Mouse (Mus musculus): Measurements from ENCODE around the gene Manba. TPM values are rescaled to one million over a fixed set of nuclear protein-coding genes. Genes with fewer than 3 reads are reported as not detected.
A peak's percentile ranks its signal among the peaks of the same experiment; 100 is the strongest.

Gene Manba
- total and polyA plus RNA-seq, 3 experiments: 2.9 to 23.7 (median 19.6) TPM

GRCm38 (mm10) chr3:135586060-135586459 is 100.6 kb downstream of the Manba start:
- H3K27me3 ChIP-seq (ENCODE audit: insufficient read depth, low read length): peaks cover 8% of the 10 kb centered on the region
- no peak for DNase-seq (ENCODE audit: low spot score)
- peaks cover 45% of the 10 kb centered on the region for H3K36me3 ChIP-seq (replicated peaks)
- no peak overlapping the region for H3K4me3 ChIP-seq (ENCODE audit: low read depth, low read length)
- TF ChIP-seq GATA2 (IDR thresholded peaks at IDR 0.05; ENCODE audit: borderline replicate concordance, low read depth, low read length) (no peak), TAL1 (conservative IDR thresholded peaks at IDR 0.05; ENCODE audit: low read depth, low read length) (no peak), GATA1 (IDR thresholded peaks at IDR 0.05; ENCODE audit: borderline replicate concordance, low read length) (no peak), CTCF (IDR thresholded peaks at IDR 0.05; ENCODE audit: low read depth, low read length) (no peak), POLR2AphosphoS5 (IDR thresholded peaks at IDR 0.05; ENCODE audit: insufficient replicate concordance, low read depth, low read length) (no peak)
- H3K4me1 ChIP-seq (ENCODE audit: insufficient read depth, low read depth, low read length): peaks cover 50% of the 10 kb centered on the region
- H3K9me3 ChIP-seq (replicated peaks): no peaks in the 10 kb centered on the region
- ATAC-seq (ENCODE audit: extremely low read depth, insufficient number of reproducible peaks, low FRiP score, poor library complexity, severe bottlenecking): no peak

DNA sequence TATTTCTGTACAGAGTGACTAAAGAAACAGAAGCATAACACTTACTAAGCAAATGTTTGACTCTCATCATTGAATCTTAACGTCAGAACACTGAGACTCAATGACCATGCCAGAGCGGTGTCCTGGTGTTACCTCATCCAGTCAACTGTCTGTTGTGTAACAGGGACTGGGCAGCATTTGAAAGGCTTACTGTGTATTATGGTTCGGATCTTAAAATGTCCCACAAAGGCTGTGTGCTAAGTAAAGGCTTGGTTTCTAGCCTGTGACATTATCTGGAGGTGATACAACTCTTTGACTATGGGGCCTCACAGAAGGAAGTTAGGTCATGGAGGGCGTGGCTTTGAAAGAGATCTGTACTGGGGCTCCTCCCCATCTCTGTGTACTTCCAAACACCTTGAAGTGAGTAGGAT is 101.1 kb downstream of the Manba start:
- H3K4me1 ChIP-seq (ENCODE audit: insufficient read depth, low read depth, low read length): peaks cover 52% of the 10 kb centered on the region
- no peak overlapping the region for H3K4me3 ChIP-seq (ENCODE audit: low read depth, low read length)
- H3K9me3 ChIP-seq (replicated peaks): no peaks in the 10 kb centered on the region
- TF ChIP-seq GATA1 (IDR thresholded peaks at IDR 0.05; ENCODE audit: borderline replicate concordance, low read length) (no peak), CTCF (IDR thresholded peaks at IDR 0.05; ENCODE audit: low read depth, low read length) (no peak), TAL1 (conservative IDR thresholded peaks at IDR 0.05; ENCODE audit: low read depth, low read length) (no peak), GATA2 (IDR thresholded peaks at IDR 0.05; ENCODE audit: borderline replicate concordance, low read depth, low read length) (no peak), POLR2AphosphoS5 (IDR thresholded peaks at IDR 0.05; ENCODE audit: insufficient replicate concordance, low read depth, low read length) (no peak)
- no peak for DNase-seq (ENCODE audit: low spot score)
- H3K27me3 ChIP-seq (ENCODE audit: insufficient read depth, low read length): peaks cover 8% of the 10 kb centered on the region
- peaks cover 47% of the 10 kb centered on the region for H3K36me3 ChIP-seq (replicated peaks)
- no peak for ATAC-seq (ENCODE audit: extremely low read depth, insufficient number of reproducible peaks, low FRiP score, poor library complexity, severe bottlenecking)

DNA sequence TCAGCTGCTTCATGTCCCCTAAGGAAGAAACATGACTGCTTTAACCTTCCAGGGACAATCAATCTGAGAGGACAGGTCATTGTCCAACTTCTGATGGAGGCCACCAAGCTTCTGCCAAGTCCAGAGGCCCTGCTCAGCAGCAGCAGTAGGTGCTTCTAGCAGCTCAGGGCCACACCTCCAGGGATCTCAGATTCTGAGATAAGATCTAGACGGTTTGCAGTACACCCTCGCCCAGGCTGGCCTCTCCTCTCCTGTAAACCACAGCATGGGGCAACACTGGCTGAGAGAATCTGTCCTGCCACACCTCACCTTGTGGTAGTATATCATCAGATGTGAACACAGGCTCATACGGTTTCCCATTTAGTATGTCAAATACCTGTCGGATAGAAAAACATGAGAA is 105.1 kb downstream of the Manba start:
- no peak for TF ChIP-seq CTCF (IDR thresholded peaks at IDR 0.05; ENCODE audit: low read depth, low read length)
- TF ChIP-seq GATA2 (IDR thresholded peaks at IDR 0.05; ENCODE audit: borderline replicate concordance, low read depth, low read length): no peak
- no peak for TF ChIP-seq POLR2AphosphoS5 (IDR thresholded peaks at IDR 0.05; ENCODE audit: insufficient replicate concordance, low read depth, low read length)
- TF ChIP-seq TAL1 (conservative IDR thresholded peaks at IDR 0.05; ENCODE audit: low read depth, low read length): no peak
- no peak for TF ChIP-seq GATA1 (IDR thresholded peaks at IDR 0.05; ENCODE audit: borderline replicate concordance, low read length)
- DNase-seq (ENCODE audit: low spot score) (no peak), ATAC-seq (ENCODE audit: extremely low read depth, insufficient number of reproducible peaks, low FRiP score, poor library complexity, severe bottlenecking) (no peak; the same call in 1 of the 2 replicates)
- Histone ChIP-seq H3K4me1 (ENCODE audit: insufficient read depth, low read depth, low read length) (peaks cover 63% of the 10 kb centered on the region), H3K9me3 (replicated peaks) (no peaks in the 10 kb centered on the region), H3K27me3 (ENCODE audit: insufficient read depth, low read length) (peaks cover 8% of the 10 kb centered on the region), H3K4me3 (ENCODE audit: low read depth, low read length) (no peak overlapping the region), H3K36me3 (replicated peaks) (peaks cover 60% of the 10 kb centered on the region)

- no peak overlapping the region for H3K4me3 ChIP-seq (ENCODE audit: low read depth, low read length)
- no peak for ATAC-seq (ENCODE audit: extremely low read depth, insufficient number of reproducible peaks, low FRiP score, poor library complexity, severe bottlenecking)
- H3K36me3 ChIP-seq (replicated peaks): peaks cover 62% of the 10 kb centered on the region
Observed at GRCm38 (mm10) chr3:135591376-135591775, 106.0 kb downstream of the Manba start.

DNA sequence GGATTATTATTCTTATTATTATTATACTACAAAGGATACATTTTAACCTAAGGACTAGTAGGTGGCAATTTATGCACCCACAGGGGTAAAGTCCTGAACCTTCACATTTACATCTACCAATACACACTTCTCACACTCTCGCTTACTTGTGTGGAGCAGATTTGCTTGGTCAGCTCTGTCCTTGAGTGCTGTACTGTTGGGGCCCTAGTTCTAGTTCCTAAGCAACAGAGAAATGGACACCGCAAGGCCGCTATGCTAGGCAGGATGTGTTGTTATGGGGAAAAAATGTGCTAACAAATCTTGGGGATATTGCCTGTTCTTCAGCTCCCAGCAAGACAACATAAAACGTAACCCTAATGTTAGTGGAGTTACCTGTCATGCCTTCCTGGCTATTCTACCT is 106.6 kb downstream of the Manba start:
- Histone ChIP-seq H3K9me3 (replicated peaks) (no peaks in the 10 kb centered on the region), H3K4me1 (ENCODE audit: insufficient read depth, low read depth, low read length) (peaks cover 62% of the 10 kb centered on the region), H3K4me3 (ENCODE audit: low read depth, low read length) (no peak overlapping the region), H3K27me3 (ENCODE audit: insufficient read depth, low read length) (peaks cover 11% of the 10 kb centered on the region), H3K36me3 (replicated peaks) (peaks cover 60% of the 10 kb centered on the region)
- no peak for DNase-seq (ENCODE audit: low spot score)
- ATAC-seq (ENCODE audit: extremely low read depth, insufficient number of reproducible peaks, low FRiP score, poor library complexity, severe bottlenecking): no peak
- TF ChIP-seq GATA2 (IDR thresholded peaks at IDR 0.05; ENCODE audit: borderline replicate concordance, low read depth, low read length): no peak
- no peak for TF ChIP-seq POLR2AphosphoS5 (IDR thresholded peaks at IDR 0.05; ENCODE audit: insufficient replicate concordance, low read depth, low read length)
- TF ChIP-seq CTCF (IDR thresholded peaks at IDR 0.05; ENCODE audit: low read depth, low read length): no peak
- TF ChIP-seq GATA1 (IDR thresholded peaks at IDR 0.05; ENCODE audit: borderline replicate concordance, low read length): no peak
- no peak for TF ChIP-seq TAL1 (conservative IDR thresholded peaks at IDR 0.05; ENCODE audit: low read depth, low read length)

More at GRCm38 (mm10) chr3:135591376-135591775, 106.0 kb downstream of the Manba start:
- H3K9me3 ChIP-seq (replicated peaks): no peaks in the 10 kb centered on the region
- peaks cover 62% of the 10 kb centered on the region for H3K4me1 ChIP-seq (ENCODE audit: insufficient read depth, low read depth, low read length)
- no peak for DNase-seq (ENCODE audit: low spot score)
- peaks cover 8% of the 10 kb centered on the region for H3K27me3 ChIP-seq (ENCODE audit: insufficient read depth, low read length)
- no peak for TF ChIP-seq GATA1 (IDR thresholded peaks at IDR 0.05; ENCODE audit: borderline replicate concordance, low read length)
- TF ChIP-seq CTCF (IDR thresholded peaks at IDR 0.05; ENCODE audit: low read depth, low read length): no peak
- TF ChIP-seq GATA2 (IDR thresholded peaks at IDR 0.05; ENCODE audit: borderline replicate concordance, low read depth, low read length): no peak
- TF ChIP-seq POLR2AphosphoS5 (IDR thresholded peaks at IDR 0.05; ENCODE audit: insufficient replicate concordance, low read depth, low read length): no peak
- no peak for TF ChIP-seq TAL1 (conservative IDR thresholded peaks at IDR 0.05; ENCODE audit: low read depth, low read length)

DNA sequence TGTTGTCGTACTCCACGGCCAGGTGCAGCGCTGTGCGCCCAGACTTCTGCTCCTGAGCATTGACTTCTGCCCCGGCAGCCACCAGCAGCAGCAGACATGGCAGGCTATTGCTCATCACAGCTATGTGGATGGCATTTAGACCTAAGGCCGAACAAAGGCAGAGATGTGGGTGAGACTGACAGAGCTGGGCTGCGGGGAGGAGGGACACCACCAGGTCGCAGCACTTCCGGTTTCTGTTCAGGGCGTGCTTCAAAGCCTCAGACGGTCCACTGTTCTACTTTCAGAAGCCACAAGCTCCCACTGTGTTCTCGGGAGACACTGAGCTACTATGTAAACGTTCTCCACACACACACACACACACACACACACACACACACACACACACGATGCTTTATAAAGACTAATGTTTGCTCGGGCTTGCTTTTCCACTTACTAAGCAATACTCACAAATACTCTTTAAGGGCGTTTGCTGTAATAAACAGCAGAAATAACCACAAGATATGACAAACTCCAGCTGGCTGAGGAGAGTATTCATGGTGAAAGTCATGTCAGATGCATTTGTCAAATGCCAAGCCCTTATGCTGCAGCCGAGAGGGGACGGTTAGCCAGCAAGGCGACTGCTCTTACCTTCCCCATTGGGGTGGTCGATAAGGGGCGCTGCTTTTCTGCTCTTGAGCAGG is 109.0 kb downstream of the Manba start:
- DNase-seq (ENCODE audit: low spot score) (no peak), ATAC-seq (ENCODE audit: extremely low read depth, insufficient number of reproducible peaks, low FRiP score, poor library complexity, severe bottlenecking) (no peak)
- TF ChIP-seq POLR2AphosphoS5 (IDR thresholded peaks at IDR 0.05; ENCODE audit: insufficient replicate concordance, low read depth, low read length): no peak
- no peak for TF ChIP-seq CTCF (IDR thresholded peaks at IDR 0.05; ENCODE audit: low read depth, low read length)
- no peak for TF ChIP-seq GATA2 (IDR thresholded peaks at IDR 0.05; ENCODE audit: borderline replicate concordance, low read depth, low read length)
- no peak for TF ChIP-seq TAL1 (conservative IDR thresholded peaks at IDR 0.05; ENCODE audit: low read depth, low read length)
- TF ChIP-seq GATA1 (IDR thresholded peaks at IDR 0.05; ENCODE audit: borderline replicate concordance, low read length): no peak
- H3K4me3 ChIP-seq (ENCODE audit: low read depth, low read length): peak overlapping the region; percentile 25; the same call in 1 of the 2 replicates
- H3K27me3 ChIP-seq (ENCODE audit: insufficient read depth, low read length): peaks cover 4% of the 10 kb centered on the region; the same call in 1 of the 2 replicates
- H3K4me1 ChIP-seq (ENCODE audit: insufficient read depth, low read depth, low read length): peaks cover 52% of the 10 kb centered on the region
- no peaks in the 10 kb centered on the region for H3K9me3 ChIP-seq (replicated peaks)
- H3K36me3 ChIP-seq (replicated peaks): peaks cover 44% of the 10 kb centered on the region
